Mouse (Mus musculus): Measurements from ENCODE around the gene Actn4. TPM values are rescaled to one million over a fixed set of nuclear protein-coding genes. Genes with fewer than 3 reads are reported as not detected.

Gene Actn4
- polyA plus RNA-seq, 1 experiment: 156 TPM

GRCm38 (mm10) chr7:28957286-28957685 is 4.9 kb downstream of the Actn4 start:
- Histone ChIP-seq H3K27ac (ENCODE audit: insufficient read depth, low read length) (no peak overlapping the region), H3K4me1 (ENCODE audit: control insufficient read depth, insufficient read depth, insufficient read length) (peaks cover 6% of the 10 kb centered on the region; the same call in 1 of the 2 replicates)
- DNase-seq (ENCODE audit: low read depth in 1 of 2, low spot score in 2 of 2): no peak

GRCm38 (mm10) chr7:28956270-28956669 is 5.9 kb downstream of the Actn4 start:
- peaks cover 6% of the 10 kb centered on the region; the same call in 1 of the 2 replicates for H3K4me1 ChIP-seq (ENCODE audit: control insufficient read depth, insufficient read depth, insufficient read length)
- TF ChIP-seq CTCF (IDR thresholded peaks at IDR 0.05; ENCODE audit: extremely low read depth, insufficient read depth, insufficient read length, insufficient replicate concordance) (no peak), POLR2A (IDR thresholded peaks at IDR 0.05; ENCODE audit: low read depth, low read length) (no peak)

More at GRCm38 (mm10) chr7:28957286-28957685, 4.9 kb downstream of the Actn4 start:
- TF ChIP-seq CTCF (IDR thresholded peaks at IDR 0.05; ENCODE audit: extremely low read depth, insufficient read depth, insufficient read length, insufficient replicate concordance) (no peak), POLR2A (IDR thresholded peaks at IDR 0.05; ENCODE audit: low read depth, low read length) (no peak)
- H3K36me3 ChIP-seq (ENCODE audit: control insufficient read depth, insufficient read depth, low read length): no peaks in the 10 kb centered on the region
- WGBS: 86% methylated on average over 6 of the region's 6 CpGs
- H3K4me3 ChIP-seq (ENCODE audit: extremely low read depth, insufficient read depth, insufficient read length): no peak overlapping the region
- H3K27me3 ChIP-seq (ENCODE audit: control insufficient read depth, insufficient read depth, low read length): no peaks in the 10 kb centered on the region

GRCm38 (mm10) chr7:28955295-28955897 is 6.7 kb downstream of the Actn4 start:
- peaks cover 3% of the 10 kb centered on the region; the same call in 1 of the 2 replicates for H3K4me1 ChIP-seq (ENCODE audit: control insufficient read depth, insufficient read depth, insufficient read length)
- no peak overlapping the region for H3K4me3 ChIP-seq (ENCODE audit: extremely low read depth, insufficient read depth, insufficient read length)
- no peak overlapping the region for H3K27ac ChIP-seq (ENCODE audit: insufficient read depth, low read length)

More at GRCm38 (mm10) chr7:28956270-28956669, 5.9 kb downstream of the Actn4 start:
- DNase-seq (ENCODE audit: low read depth in 1 of 2, low spot score in 2 of 2): no peak
- Histone ChIP-seq H3K4me3 (ENCODE audit: extremely low read depth, insufficient read depth, insufficient read length) (no peak overlapping the region), H3K27ac (ENCODE audit: insufficient read depth, low read length) (no peak overlapping the region), H3K36me3 (ENCODE audit: control insufficient read depth, insufficient read depth, low read length) (no peaks in the 10 kb centered on the region), H3K27me3 (ENCODE audit: control insufficient read depth, insufficient read depth, low read length) (no peaks in the 10 kb centered on the region)
- WGBS: 60% methylated on average over 1 of the region's 1 CpGs

GRCm38 (mm10) chr7:28954773-28955172 is 7.4 kb downstream of the Actn4 start:
- peaks cover 3% of the 10 kb centered on the region; the same call in 1 of the 2 replicates for H3K4me1 ChIP-seq (ENCODE audit: control insufficient read depth, insufficient read depth, insufficient read length)
- no peaks in the 10 kb centered on the region for H3K27me3 ChIP-seq (ENCODE audit: control insufficient read depth, insufficient read depth, low read length)
- DNase-seq (ENCODE audit: low read depth in 1 of 2, low spot score in 2 of 2): no peak
- no peak overlapping the region for H3K27ac ChIP-seq (ENCODE audit: insufficient read depth, low read length)
- no peaks in the 10 kb centered on the region for H3K36me3 ChIP-seq (ENCODE audit: control insufficient read depth, insufficient read depth, low read length)
- TF ChIP-seq CTCF (IDR thresholded peaks at IDR 0.05; ENCODE audit: extremely low read depth, insufficient read depth, insufficient read length, insufficient replicate concordance) (no peak), POLR2A (IDR thresholded peaks at IDR 0.05; ENCODE audit: low read depth, low read length) (no peak)
- WGBS: 85% methylated on average over 4 of the region's 4 CpGs
- no peak overlapping the region for H3K4me3 ChIP-seq (ENCODE audit: extremely low read depth, insufficient read depth, insufficient read length)

More at GRCm38 (mm10) chr7:28955295-28955897, 6.7 kb downstream of the Actn4 start:
- TF ChIP-seq POLR2A (IDR thresholded peaks at IDR 0.05; ENCODE audit: low read depth, low read length): no peak
- TF ChIP-seq CTCF (IDR thresholded peaks at IDR 0.05; ENCODE audit: extremely low read depth, insufficient read depth, insufficient read length, insufficient replicate concordance): no peak
- DNase-seq (ENCODE audit: low read depth in 1 of 2, low spot score in 2 of 2): no peak
- 80% methylated on average over 5 of the region's 5 CpGs for WGBS
- Histone ChIP-seq H3K36me3 (ENCODE audit: control insufficient read depth, insufficient read depth, low read length) (no peaks in the 10 kb centered on the region), H3K27me3 (ENCODE audit: control insufficient read depth, insufficient read depth, low read length) (no peaks in the 10 kb centered on the region)

GRCm38 (mm10) chr7:28953476-28954376 is 8.4 kb downstream of the Actn4 start:
- 73% methylated on average over 2 of the region's 2 CpGs for WGBS
- no peak overlapping the region for H3K27ac ChIP-seq (ENCODE audit: insufficient read depth, low read length)
- no peak overlapping the region for H3K4me3 ChIP-seq (ENCODE audit: extremely low read depth, insufficient read depth, insufficient read length)
- no peak for TF ChIP-seq POLR2A (IDR thresholded peaks at IDR 0.05; ENCODE audit: low read depth, low read length)
- TF ChIP-seq CTCF (IDR thresholded peaks at IDR 0.05; ENCODE audit: extremely low read depth, insufficient read depth, insufficient read length, insufficient replicate concordance): no peak
- peaks cover 3% of the 10 kb centered on the region; the same call in 1 of the 2 replicates for H3K4me1 ChIP-seq (ENCODE audit: control insufficient read depth, insufficient read depth, insufficient read length)
- no peaks in the 10 kb centered on the region for H3K27me3 ChIP-seq (ENCODE audit: control insufficient read depth, insufficient read depth, low read length)
- DNase-seq (ENCODE audit: low read depth in 1 of 2, low spot score in 2 of 2): no peak
- no peaks in the 10 kb centered on the region for H3K36me3 ChIP-seq (ENCODE audit: control insufficient read depth, insufficient read depth, low read length)

GRCm38 (mm10) chr7:28952786-28953185 is 9.4 kb downstream of the Actn4 start:
- Histone ChIP-seq H3K4me3 (ENCODE audit: extremely low read depth, insufficient read depth, insufficient read length) (no peak overlapping the region), H3K36me3 (ENCODE audit: control insufficient read depth, insufficient read depth, low read length) (no peaks in the 10 kb centered on the region), H3K4me1 (ENCODE audit: control insufficient read depth, insufficient read depth, insufficient read length) (peaks cover 3% of the 10 kb centered on the region; the same call in 1 of the 2 replicates), H3K27me3 (ENCODE audit: control insufficient read depth, insufficient read depth, low read length) (no peaks in the 10 kb centered on the region), H3K27ac (ENCODE audit: insufficient read depth, low read length) (no peak overlapping the region)
- TF ChIP-seq POLR2A (IDR thresholded peaks at IDR 0.05; ENCODE audit: low read depth, low read length) (no peak), CTCF (IDR thresholded peaks at IDR 0.05; ENCODE audit: extremely low read depth, insufficient read depth, insufficient read length, insufficient replicate concordance) (no peak)
- 49% methylated on average over 3 of the region's 3 CpGs for WGBS
- DNase-seq (ENCODE audit: low read depth in 1 of 2, low spot score in 2 of 2): no peak
